ENCODE assay signal across 8 mouse cellular contexts in the genomic region with DNA sequence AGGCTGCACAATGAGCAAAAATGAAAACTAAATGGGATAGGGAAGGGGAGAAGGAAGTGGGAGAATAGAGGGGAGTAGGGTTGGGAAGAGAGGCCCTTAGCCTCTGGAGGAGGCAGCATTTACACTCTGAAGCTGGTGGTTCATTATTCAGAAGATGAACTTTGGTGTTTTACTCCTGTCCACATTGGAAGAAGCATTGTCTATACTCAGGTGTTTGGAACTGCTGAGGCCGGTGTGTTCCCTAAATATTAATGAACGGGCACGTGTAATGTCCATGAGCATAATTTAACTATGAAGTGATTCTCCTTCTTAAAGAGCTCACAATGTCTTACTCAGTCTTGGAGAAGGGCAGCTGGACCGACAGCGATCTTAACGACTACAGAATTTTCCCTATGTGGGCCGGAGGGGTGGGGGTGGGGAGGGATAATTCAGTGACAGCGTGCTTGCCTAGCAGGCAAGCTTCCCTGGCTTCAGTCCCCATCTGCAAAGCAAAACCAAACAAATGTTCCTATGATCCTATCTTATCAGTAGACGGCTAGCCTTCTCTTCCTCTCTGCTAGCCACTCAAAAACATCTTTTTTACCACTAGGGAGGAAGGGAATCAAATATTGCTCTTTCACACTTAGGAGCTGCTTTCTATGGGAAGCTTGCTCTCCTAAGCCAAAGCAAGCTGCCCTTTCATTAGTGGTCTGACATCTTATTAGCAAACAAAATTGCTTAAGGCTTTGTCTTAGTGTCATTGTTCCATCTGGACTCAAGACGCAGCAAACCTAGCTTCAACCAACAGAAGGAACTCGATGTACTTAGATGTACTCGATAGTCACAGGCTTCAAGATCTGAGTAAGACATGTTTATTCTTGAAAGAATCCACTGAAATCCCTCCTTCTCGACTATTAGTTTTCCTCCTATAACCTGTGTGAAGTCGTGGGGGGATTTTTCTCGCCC. TPM values are rescaled to one million over a fixed set of nuclear protein-coding genes. Genes with fewer than 3 reads are reported as not detected.
DNase-seq lines count a peak whose midpoint lies in the region; ATAC-seq and TF ChIP-seq lines count a peak whose summit lies in the region.

No protein-coding gene starts in this region.

- 0 out of 2 replicates have a peak overlapping the region, but pooled peaks have one; percentile 44 for H3K9ac ChIP-seq in midbrain, embryonic 14.5 days (replicated peaks; ENCODE audit: low read length)

- no peak for TF ChIP-seq CTCF in kidney, adult 2 months (conservative IDR thresholded peaks at IDR 0.05; ENCODE audit: insufficient read depth, insufficient read length, low read depth, low read length)

- H3K4me3 ChIP-seq in kidney, adult 2 months (ENCODE audit: insufficient read depth, low read depth, low read length): no peak overlapping the region
- H3K4me3 ChIP-seq in midbrain, embryonic 14.5 days (replicated peaks; ENCODE audit: low read depth, low read length): peak overlapping the region; percentile 49

- peak overlapping the region; percentile 97 for H3K27ac ChIP-seq in kidney, adult 2 months (ENCODE audit: insufficient read depth, low read depth, low read length)
- H3K27ac ChIP-seq in midbrain, embryonic 14.5 days (replicated peaks; ENCODE audit: low read depth, low read length): no peak overlapping the region

- peaks cover 10% of the 10 kb centered on the region for H3K4me1 ChIP-seq in kidney, adult 2 months (ENCODE audit: control insufficient read depth, insufficient read depth, low read length)
- peaks cover 12% of the 10 kb centered on the region; the same call in 1 of the 2 replicates for H3K4me1 ChIP-seq in midbrain, embryonic 14.5 days (ENCODE audit: control insufficient read depth, insufficient read depth, low read length)

- H3K4me2 ChIP-seq in midbrain, embryonic 14.5 days (ENCODE audit: low read length): peak overlapping the region; percentile 66

- H3K9me3 ChIP-seq in midbrain, embryonic 14.5 days (ENCODE audit: control insufficient read depth, low read length): no peaks in the 10 kb centered on the region

- no peaks in the 10 kb centered on the region for H3K27me3 ChIP-seq in kidney, adult 2 months (replicated peaks; ENCODE audit: control insufficient read depth, insufficient read depth, low read length)
- no peaks in the 10 kb centered on the region for H3K27me3 ChIP-seq in midbrain, embryonic 14.5 days (ENCODE audit: control insufficient read depth, insufficient read depth, low read length)

- WGBS in kidney, adult 2 months: 38% methylated on average over 15 of the region's 15 CpGs
- 30% methylated on average over 15 of the region's 15 CpGs for WGBS in midbrain, embryonic 14.5 days

- TF ChIP-seq POLR2A in kidney, adult 2 months (IDR thresholded peaks at IDR 0.05; ENCODE audit: low read depth, low read length): no peak

- ATAC-seq in midbrain, embryonic 14.5 days (ENCODE audit: low FRiP score, low TSS enrichment): no peak

- no peaks in the 10 kb centered on the region for H3K36me3 ChIP-seq in kidney, adult 2 months (ENCODE audit: control insufficient read depth, insufficient read depth, low read length)
- H3K36me3 ChIP-seq in midbrain, embryonic 14.5 days (ENCODE audit: control insufficient read depth, insufficient read depth, low read length): no peaks in the 10 kb centered on the region

- DNase-seq in kidney, adult 2 months: peak; percentile 35
- DNase-seq in kidney, adult 8-10 months: no peak
- DNase-seq in brain, adult 2 months (ENCODE audit: low read depth, low spot score): peak; percentile 20
- peak; percentile 7 for DNase-seq in induced T-regulatory cell, adult 2 months (ENCODE audit: low read depth)
- DNase-seq in midbrain, embryonic 14.5 days: peak; percentile 12
- no peak for DNase-seq in B cell, adult 2 months
- DNase-seq in cerebellum, adult 8-10 months: no peak
- DNase-seq in cerebellum, adult 18-20 months: no peak

RNA-seq across cellular contexts. Expression of a gene that starts 14.5 kb away (rescaled TPM):
- polyA plus RNA-seq in kidney, adult 2 months (2012; rRNA removed): 18.2 and 20.6 TPM in 2 replicates
- polyA plus RNA-seq in midbrain, embryonic 14.5 days (2014; fragmentation: Nextera tagmentation; extraction: Ambion mirVana): 41.9 and 47.5 TPM in 2 replicates

Comparison
In these comparisons a context has a peak if more than half of its experiments do, and no peak if none do; other contexts are left out.
1. DNase-seq: peak in kidney, adult 2 months (single experiment), brain, adult 2 months (single experiment), induced T-regulatory cell, adult 2 months (single experiment) and midbrain, embryonic 14.5 days (single experiment); none in kidney, adult 8-10 months (0 of 2), B cell, adult 2 months (0 of 2), cerebellum, adult 8-10 months (single experiment) and cerebellum, adult 18-20 months (0 of 2).